Mouse (Mus musculus): Measurements from ENCODE around the gene Olfm1. TPM values are rescaled to one million over a fixed set of nuclear protein-coding genes. Genes with fewer than 3 reads are reported as not detected.

The Olfm1 gene
- polyA plus RNA-seq, 1 experiment from 2014 or later, result 15.5 TPM

DNA sequence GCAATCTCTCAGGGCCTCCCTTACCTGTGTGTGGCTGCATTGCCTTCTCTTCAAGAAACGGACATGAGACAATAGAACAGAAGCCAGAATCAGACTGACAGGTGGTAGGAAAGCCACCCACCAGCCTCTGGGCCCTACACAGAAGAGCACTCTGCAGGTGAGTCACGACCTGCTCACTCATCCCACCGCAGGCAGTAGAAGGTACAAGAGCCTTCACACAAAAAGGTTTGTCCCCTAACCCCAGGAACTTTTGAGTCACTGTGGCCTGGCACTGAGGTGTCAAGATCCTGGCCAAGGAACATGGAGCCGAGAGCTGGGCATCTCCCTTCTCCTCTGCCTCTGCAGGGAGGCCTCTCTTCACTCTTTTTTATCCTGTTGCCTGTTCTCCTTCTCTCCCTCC lies 42.3 kb downstream of the Olfm1 start:
- H3K4me2 ChIP-seq, result no peak overlapping the region
- H3K9ac ChIP-seq (replicated peaks), result no peak overlapping the region
- no peak overlapping the region for H3K27ac ChIP-seq
- H3K27me3 ChIP-seq, result no peaks in the 10 kb centered on the region
- no peaks in the 10 kb centered on the region; the same call in 1 of the 2 replicates for H3K4me1 ChIP-seq (replicated peaks)
- WGBS, result 79% methylated on average over 4 of the region's 4 CpGs
- no peaks in the 10 kb centered on the region; the same call in 1 of the 2 replicates for H3K9me3 ChIP-seq
- no peak for ATAC-seq (ENCODE audit: insufficient number of reproducible peaks, insufficient read depth, low FRiP score, low TSS enrichment, low read depth)
- no peak overlapping the region for H3K4me3 ChIP-seq (replicated peaks)
- peaks cover 10% of the 10 kb centered on the region; the same call in 1 of the 2 replicates for H3K36me3 ChIP-seq

DNA sequence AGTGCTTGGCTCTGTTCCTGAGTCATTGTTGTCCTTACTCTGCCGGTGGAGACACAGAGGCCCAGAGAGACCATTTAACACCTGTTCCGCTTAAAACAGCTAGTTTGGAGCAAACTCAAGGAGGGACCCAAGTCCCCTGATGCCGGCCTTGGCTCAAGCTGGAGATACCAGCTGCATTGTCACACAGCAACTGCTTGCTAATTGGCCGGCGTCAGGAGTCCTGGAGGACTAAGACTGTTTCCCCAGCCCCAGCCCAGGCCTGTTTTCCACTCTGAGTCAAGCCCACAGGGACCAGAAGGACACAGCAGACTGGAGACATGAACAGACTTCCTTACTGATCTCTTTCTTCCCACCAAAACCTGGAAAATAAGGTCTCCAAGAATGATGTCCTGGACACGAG lies 43.7 kb downstream of the Olfm1 start:
- no peak overlapping the region for H3K9ac ChIP-seq (replicated peaks)
- H3K9me3 ChIP-seq, result no peaks in the 10 kb centered on the region; the same call in 1 of the 2 replicates
- 65% methylated on average over 6 of the region's 6 CpGs for WGBS
- H3K4me2 ChIP-seq, result no peak overlapping the region
- H3K27me3 ChIP-seq, result no peaks in the 10 kb centered on the region
- no peak for ATAC-seq (ENCODE audit: insufficient number of reproducible peaks, insufficient read depth, low FRiP score, low TSS enrichment, low read depth)
- no peaks in the 10 kb centered on the region for H3K36me3 ChIP-seq
- no peak overlapping the region for H3K27ac ChIP-seq
- H3K4me1 ChIP-seq (replicated peaks), result peaks cover 5% of the 10 kb centered on the region
- H3K4me3 ChIP-seq (replicated peaks), result no peak overlapping the region

DNA sequence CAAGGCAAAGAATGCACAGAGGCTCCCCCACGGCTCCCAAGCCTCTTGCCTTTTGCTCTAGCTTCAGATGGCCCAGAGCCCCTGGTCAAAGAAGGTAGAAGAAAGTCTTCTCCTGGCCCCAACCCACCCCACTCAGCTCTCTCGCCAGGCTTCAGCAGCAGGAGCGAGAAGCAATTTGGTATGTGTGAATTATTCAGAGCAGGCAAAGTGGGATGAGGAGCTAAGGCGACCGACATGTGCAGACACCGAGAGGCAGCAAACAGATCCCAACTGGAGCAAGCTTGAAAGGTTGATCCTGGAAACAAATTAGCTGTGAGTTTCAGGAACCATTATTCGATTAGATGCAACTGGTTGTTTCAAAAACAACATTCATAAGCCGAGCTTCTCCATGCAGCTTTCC lies 46.8 kb downstream of the Olfm1 start:
- no peak overlapping the region for H3K27ac ChIP-seq
- no peak overlapping the region for H3K4me2 ChIP-seq
- 73% methylated on average over 8 of the region's 8 CpGs for WGBS
- peaks cover 8% of the 10 kb centered on the region for H3K27me3 ChIP-seq
- ATAC-seq (ENCODE audit: insufficient number of reproducible peaks, insufficient read depth, low FRiP score, low TSS enrichment, low read depth), result no peak
- H3K9me3 ChIP-seq, result no peaks in the 10 kb centered on the region; the same call in 1 of the 2 replicates
- H3K36me3 ChIP-seq, result no peaks in the 10 kb centered on the region
- H3K9ac ChIP-seq (replicated peaks), result no peak overlapping the region
- no peak overlapping the region for H3K4me3 ChIP-seq (replicated peaks)
- H3K4me1 ChIP-seq (replicated peaks), result peaks cover 15% of the 10 kb centered on the region

- H3K4me3 ChIP-seq (replicated peaks), result no peak overlapping the region
- ATAC-seq (ENCODE audit: insufficient number of reproducible peaks, insufficient read depth, low FRiP score, low TSS enrichment, low read depth), result no peak
- 80% methylated on average over 3 of the region's 3 CpGs for WGBS
These were observed 48.1 kb downstream of the Olfm1 start for GRCm38 (mm10) chr2:28240920-28241319.

DNA sequence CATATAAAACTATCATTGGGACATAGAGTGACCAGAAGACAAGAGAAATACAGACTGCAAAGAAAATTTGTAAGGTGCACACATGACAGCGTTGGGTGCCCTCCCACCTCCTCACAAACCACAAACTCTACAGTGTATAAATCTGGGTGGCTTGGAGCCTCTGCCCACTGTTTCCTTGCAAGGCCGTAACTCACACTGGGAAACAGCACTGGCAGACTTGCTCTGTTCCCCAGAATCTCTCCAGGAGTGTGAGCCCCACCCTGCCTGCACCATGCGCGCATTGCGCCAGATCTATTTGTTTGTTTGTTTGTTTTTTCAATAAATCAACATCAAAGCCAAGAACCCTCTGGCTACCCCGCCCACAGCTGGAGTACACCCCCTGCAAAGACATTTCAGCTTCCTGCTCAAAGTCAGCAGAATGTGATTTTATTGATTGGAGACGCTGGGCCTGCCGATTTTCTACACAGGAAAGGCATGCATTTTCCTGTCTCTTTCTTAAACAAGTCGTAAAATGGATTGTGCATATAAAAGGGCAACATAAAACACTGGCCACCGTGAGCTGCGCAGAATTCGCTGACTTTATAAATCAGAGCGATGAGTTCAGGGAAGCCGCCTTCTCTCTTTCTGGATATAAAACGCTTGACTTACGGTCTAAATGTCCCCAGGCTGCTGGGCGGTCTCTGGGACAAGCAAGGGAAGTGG lies 48.9 kb downstream of the Olfm1 start:
- H3K9me3 ChIP-seq, result no peaks in the 10 kb centered on the region; the same call in 1 of the 2 replicates
- ATAC-seq (ENCODE audit: insufficient number of reproducible peaks, insufficient read depth, low FRiP score, low TSS enrichment, low read depth), result no peak
- no peak overlapping the region for H3K9ac ChIP-seq (replicated peaks)
- peaks cover 8% of the 10 kb centered on the region for H3K27me3 ChIP-seq
- peak overlapping the region; percentile 20; the same call in 1 of the 2 replicates for H3K4me2 ChIP-seq
- H3K27ac ChIP-seq, result no peak overlapping the region
- 31% methylated on average over 17 of the region's 17 CpGs for WGBS
- no peak overlapping the region for H3K4me3 ChIP-seq (replicated peaks)
- H3K36me3 ChIP-seq, result no peaks in the 10 kb centered on the region
- peaks cover 15% of the 10 kb centered on the region for H3K4me1 ChIP-seq (replicated peaks)

More at GRCm38 (mm10) chr2:28240920-28241319, 48.1 kb downstream of the Olfm1 start:
- no peak overlapping the region for H3K27ac ChIP-seq
- peaks cover 15% of the 10 kb centered on the region for H3K4me1 ChIP-seq (replicated peaks)
- H3K9me3 ChIP-seq, result no peaks in the 10 kb centered on the region; the same call in 1 of the 2 replicates
- H3K36me3 ChIP-seq, result no peaks in the 10 kb centered on the region
- peaks cover 8% of the 10 kb centered on the region for H3K27me3 ChIP-seq
- H3K9ac ChIP-seq (replicated peaks), result no peak overlapping the region
- H3K4me2 ChIP-seq, result no peak overlapping the region

DNA sequence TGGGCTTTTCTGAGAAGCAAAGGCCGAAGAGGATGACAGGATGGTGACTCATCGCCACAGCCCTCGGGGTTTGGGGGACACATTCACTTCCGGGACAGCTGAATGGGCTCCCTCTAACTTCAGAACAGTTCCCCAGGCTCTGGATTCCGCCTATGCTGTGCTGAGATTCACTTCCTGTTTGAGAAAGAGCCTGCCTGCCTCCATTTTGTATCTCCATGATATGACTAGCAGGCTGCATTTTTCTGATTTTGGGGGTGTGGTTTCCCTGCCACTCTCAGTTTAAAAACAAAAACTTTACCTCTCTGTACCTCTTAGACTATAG lies 49.4 kb downstream of the Olfm1 start:
- peaks cover 15% of the 10 kb centered on the region for H3K4me1 ChIP-seq (replicated peaks)
- H3K4me2 ChIP-seq, result peak overlapping the region; percentile 20; the same call in 1 of the 2 replicates
- H3K4me3 ChIP-seq (replicated peaks), result no peak overlapping the region
- no peak overlapping the region for H3K27ac ChIP-seq
- H3K36me3 ChIP-seq, result no peaks in the 10 kb centered on the region
- no peak for ATAC-seq (ENCODE audit: insufficient number of reproducible peaks, insufficient read depth, low FRiP score, low TSS enrichment, low read depth)
- WGBS, result 49% methylated on average over 5 of the region's 5 CpGs
- H3K27me3 ChIP-seq, result peaks cover 8% of the 10 kb centered on the region
- H3K9ac ChIP-seq (replicated peaks), result no peak overlapping the region
- H3K9me3 ChIP-seq, result no peaks in the 10 kb centered on the region; the same call in 1 of the 2 replicates

DNA sequence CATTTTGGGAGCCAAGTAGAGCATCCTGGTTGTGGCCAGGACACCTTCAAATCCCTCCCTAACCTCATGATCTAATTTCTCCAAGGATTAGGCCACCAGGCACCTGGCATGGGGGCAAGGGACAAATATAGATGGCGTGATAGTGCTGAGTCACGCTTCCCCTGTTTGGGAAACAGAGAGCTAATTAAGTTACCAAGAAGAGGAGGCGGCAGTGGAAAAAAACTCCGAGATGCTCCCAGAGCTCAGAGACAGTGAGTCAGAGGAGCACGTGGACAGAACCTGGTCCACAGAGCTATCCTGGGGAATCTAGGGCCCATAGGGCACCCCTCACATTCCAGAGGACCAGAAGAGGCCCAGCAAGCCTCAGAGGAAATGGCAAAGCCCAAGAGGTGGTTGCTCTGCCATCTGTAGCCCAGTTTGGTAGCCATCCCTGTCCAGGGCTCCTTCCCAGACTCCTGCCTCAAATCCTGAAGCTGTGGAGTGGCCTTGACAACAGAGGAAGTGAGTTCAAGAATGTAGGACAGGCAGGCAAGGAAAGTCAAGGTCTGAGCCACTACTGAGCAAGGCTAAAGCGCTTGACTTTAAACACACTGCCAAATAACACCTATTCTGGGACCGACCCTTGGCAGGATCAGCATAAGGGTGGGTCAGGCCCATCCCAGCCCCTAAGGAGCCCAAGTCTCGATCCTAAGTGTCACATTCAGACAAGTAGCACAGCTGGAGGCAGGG lies 52.0 kb downstream of the Olfm1 start:
- 64% methylated on average over 8 of the region's 8 CpGs for WGBS
- Histone ChIP-seq H3K4me2 (no peak overlapping the region), H3K27me3 (peaks cover 8% of the 10 kb centered on the region), H3K4me3 (replicated peaks) (no peak overlapping the region), H3K27ac (no peak overlapping the region), H3K36me3 (no peaks in the 10 kb centered on the region), H3K9ac (replicated peaks) (no peak overlapping the region), H3K9me3 (no peaks in the 10 kb centered on the region), H3K4me1 (replicated peaks) (peaks cover 19% of the 10 kb centered on the region)
- ATAC-seq (ENCODE audit: insufficient number of reproducible peaks, insufficient read depth, low FRiP score, low TSS enrichment, low read depth), result no peak

DNA sequence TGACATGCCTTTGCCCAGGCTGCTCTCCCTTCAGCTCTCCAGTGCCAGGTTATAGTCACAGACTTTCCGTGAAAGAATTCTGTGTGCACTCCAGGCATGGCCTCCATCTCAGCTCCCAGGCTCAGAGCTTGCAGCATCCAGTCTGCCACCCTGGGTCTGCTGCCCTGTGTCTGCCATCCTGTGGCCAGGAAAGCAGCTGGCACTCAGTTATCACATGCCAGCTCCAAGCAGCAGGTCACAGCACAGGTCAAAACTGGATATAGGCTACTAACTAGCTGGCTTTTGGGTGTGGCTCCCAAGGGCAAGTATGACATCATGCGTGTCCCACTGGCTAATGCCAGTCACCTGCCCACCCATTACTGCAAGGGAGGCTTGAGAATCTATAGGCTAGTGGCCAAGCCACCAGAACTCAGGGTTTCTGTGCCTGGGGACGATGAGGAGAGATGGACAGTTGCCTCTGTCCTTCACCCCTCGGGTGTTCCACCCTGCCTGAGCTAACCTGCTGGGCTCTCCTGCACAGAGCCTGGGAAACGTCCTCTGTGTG lies 53.4 kb downstream of the Olfm1 start:
- WGBS, result 75% methylated on average over 5 of the region's 5 CpGs
- ATAC-seq (ENCODE audit: insufficient number of reproducible peaks, insufficient read depth, low FRiP score, low TSS enrichment, low read depth), result no peak

DNA sequence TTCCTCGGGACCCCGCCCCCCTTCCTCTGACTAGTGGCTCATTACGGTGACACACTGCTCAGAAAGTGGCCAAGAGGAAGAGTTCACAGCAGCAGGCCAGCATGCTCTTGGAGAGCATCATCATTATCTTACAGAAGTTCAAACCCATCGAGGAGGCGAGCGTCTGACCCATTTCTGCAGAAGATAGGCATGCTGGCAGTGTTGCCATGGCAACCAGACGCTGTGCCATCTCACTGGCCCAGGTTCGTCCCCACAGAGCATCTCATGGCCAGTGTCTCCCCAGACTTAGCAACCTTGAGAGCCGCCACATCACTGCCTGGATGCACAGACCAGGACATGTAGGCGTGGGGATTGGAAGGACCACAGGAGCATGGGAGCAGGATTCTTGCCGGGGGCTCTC lies 54.3 kb downstream of the Olfm1 start:
- ATAC-seq (ENCODE audit: insufficient number of reproducible peaks, insufficient read depth, low FRiP score, low TSS enrichment, low read depth), result no peak
- H3K9ac ChIP-seq (replicated peaks), result no peak overlapping the region
- H3K27ac ChIP-seq, result no peak overlapping the region
- H3K36me3 ChIP-seq, result no peaks in the 10 kb centered on the region
- no peaks in the 10 kb centered on the region for H3K9me3 ChIP-seq
- 82% methylated on average over 11 of the region's 11 CpGs for WGBS
- no peak overlapping the region for H3K4me2 ChIP-seq
- peaks cover 8% of the 10 kb centered on the region for H3K27me3 ChIP-seq
- no peak overlapping the region for H3K4me3 ChIP-seq (replicated peaks)
- peaks cover 11% of the 10 kb centered on the region for H3K4me1 ChIP-seq (replicated peaks)

More for the DNA sequence above, 53.4 kb downstream of the Olfm1 start:
- Histone ChIP-seq H3K36me3 (no peaks in the 10 kb centered on the region), H3K27ac (no peak overlapping the region), H3K9me3 (no peaks in the 10 kb centered on the region), H3K4me2 (no peak overlapping the region), H3K4me1 (replicated peaks) (peaks cover 17% of the 10 kb centered on the region), H3K27me3 (peaks cover 8% of the 10 kb centered on the region), H3K9ac (replicated peaks) (no peak overlapping the region), H3K4me3 (replicated peaks) (no peak overlapping the region)

DNA sequence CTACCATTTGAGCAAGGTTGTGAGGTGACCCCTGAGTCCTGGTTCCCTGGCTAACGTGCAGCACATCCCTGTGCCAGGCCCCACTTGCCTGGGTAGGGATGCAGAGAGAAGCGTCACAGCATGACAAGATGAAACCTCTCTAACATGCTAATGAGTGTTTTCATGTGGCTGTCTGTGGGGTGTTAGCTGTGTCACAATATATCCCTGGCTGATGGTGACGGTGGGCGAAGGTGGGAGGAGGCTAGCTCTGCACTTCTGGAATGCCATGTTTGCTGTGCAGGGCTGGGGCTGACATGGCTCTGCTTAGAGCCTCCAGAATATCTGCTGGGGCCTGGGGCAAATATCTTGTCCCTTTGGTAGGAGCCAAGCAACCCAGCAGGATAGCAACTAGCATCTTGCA lies 59.8 kb downstream of the Olfm1 start:
- H3K4me2 ChIP-seq, result no peak overlapping the region
- peaks cover 12% of the 10 kb centered on the region; the same call in 1 of the 2 replicates for H3K4me1 ChIP-seq (replicated peaks)
- no peaks in the 10 kb centered on the region for H3K36me3 ChIP-seq
- WGBS, result 89% methylated on average over 4 of the region's 4 CpGs
- no peak overlapping the region for H3K4me3 ChIP-seq (replicated peaks)
- H3K27ac ChIP-seq, result no peak overlapping the region
- H3K9ac ChIP-seq (replicated peaks), result no peak overlapping the region
- no peak for ATAC-seq (ENCODE audit: insufficient number of reproducible peaks, insufficient read depth, low FRiP score, low TSS enrichment, low read depth)
- H3K27me3 ChIP-seq, result no peaks in the 10 kb centered on the region
- H3K9me3 ChIP-seq, result no peaks in the 10 kb centered on the region

DNA sequence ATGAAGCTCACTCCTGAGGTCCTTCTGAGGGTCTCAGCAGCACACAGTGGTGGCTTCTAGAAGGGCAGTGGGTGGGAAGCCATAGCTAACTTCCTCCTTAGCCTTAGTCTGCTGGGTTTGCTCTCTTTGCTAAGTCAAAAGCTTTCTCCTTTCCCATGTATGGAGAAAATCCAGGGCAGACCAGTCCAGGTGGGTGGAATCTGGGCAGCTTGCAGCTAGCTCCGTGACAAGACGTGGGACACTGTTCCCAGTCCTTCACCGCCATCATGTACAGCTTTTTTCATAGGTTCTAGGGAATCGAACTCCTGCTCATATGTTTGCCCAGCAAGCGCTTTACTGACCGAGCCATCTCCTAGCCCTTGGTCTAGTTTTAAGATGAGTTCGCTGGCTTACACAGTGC lies 63.2 kb downstream of the Olfm1 start:
- no peak for ATAC-seq (ENCODE audit: insufficient number of reproducible peaks, insufficient read depth, low FRiP score, low TSS enrichment, low read depth)
- H3K4me2 ChIP-seq, result no peak overlapping the region
- H3K36me3 ChIP-seq, result no peaks in the 10 kb centered on the region
- peaks cover 7% of the 10 kb centered on the region; the same call in 1 of the 2 replicates for H3K4me1 ChIP-seq (replicated peaks)
- no peaks in the 10 kb centered on the region for H3K27me3 ChIP-seq
- no peak overlapping the region for H3K9ac ChIP-seq (replicated peaks)
- H3K4me3 ChIP-seq (replicated peaks), result no peak overlapping the region
- no peaks in the 10 kb centered on the region for H3K9me3 ChIP-seq
- 92% methylated on average over 7 of the region's 7 CpGs for WGBS
- no peak overlapping the region for H3K27ac ChIP-seq

All from limb, embryonic 12.5 days (tissue).